Mouse (Mus musculus) forebrain, embryonic 12.5 days (tissue): ENCODE data around the gene Sertad2. TPM values are rescaled to one million over a fixed set of nuclear protein-coding genes. Genes with fewer than 3 reads are reported as not detected.
A peak's percentile ranks its signal among the peaks of the same experiment; 100 is the strongest.

Experiments used
- ATAC-seq: fragments of 200-750 bp; cut with Nextera tagmentation; 2 replicates; pipeline ENCODE4 v1.8.0; 2017; ENCODE audit warnings: moderate TSS enrichment; ENCODE audit not compliant: low FRiP score
- H3K27ac ChIP-seq: fragments of 300-500 bp; sonication (generic); 2 replicates; pipeline ENCODE4 v1.5.1; 2016; ENCODE audit warnings: mild to moderate bottlenecking
- H3K27me3 ChIP-seq: fragments of 300-500 bp; sonication (generic); 2 replicates; pipeline ENCODE4 v1.6.1; 2016; ENCODE audit warnings: mild to moderate bottlenecking
- H3K36me3 ChIP-seq: fragments of 300-500 bp; sonication (generic); replicated peaks from 2 replicates; pipeline ENCODE4 v1.6.1; 2016; ENCODE audit warnings: mild to moderate bottlenecking
- H3K4me1 ChIP-seq: fragments of 300-500 bp; sonication (generic); 2 replicates; pipeline ENCODE4 v1.6.1; 2016
- H3K4me2 ChIP-seq: fragments of 300-500 bp; sonication (generic); 2 replicates; pipeline ENCODE4 v1.6.1; 2016; ENCODE audit warnings: mild to moderate bottlenecking, moderate library complexity
- H3K4me3 ChIP-seq: fragments of 300-500 bp; sonication (generic); replicated peaks from 2 replicates; pipeline ENCODE4 v1.5.1; 2016; ENCODE audit warnings: mild to moderate bottlenecking
- H3K9ac ChIP-seq: fragments of 300-500 bp; sonication (generic); 2 replicates; pipeline ENCODE4 v1.6.1; 2016; ENCODE audit warnings: mild to moderate bottlenecking
- H3K9me3 ChIP-seq: fragments of 300-500 bp; sonication (generic); 2 replicates; pipeline ENCODE4 v1.6.1; 2016
- WGBS: fragments of 180-500 bp; shearing (Covaris S2); methylation state at CpG from one replicate; pipeline ENCODE4 v1.1.7; 2016; 5-methylcytosine and 5-hydroxymethylcytosine counted together
- polyA plus RNA-seq: library from polyadenylated mRNA; unstranded; fragments of >200 nt; fragmentation: Nextera tagmentation; extraction: Ambion mirVana; gene quantifications from 2 replicates; pipeline ENCODE4 v1.2.1, GENCODE M21; 2016

The Sertad2 gene
- polyA plus RNA-seq, 1 experiment from 2014 or later: 33.5 TPM

GRCm38 (mm10) chr11:20531992-20532881, 10.8 kb upstream of the Sertad2 start:
- peak overlapping the region; percentile 46; the same call in 1 of the 2 replicates for H3K27ac ChIP-seq
- peak overlapping the region; percentile 54 for H3K4me3 ChIP-seq
- H3K27me3 ChIP-seq: no peaks in the 10 kb centered on the region; the same call in 1 of the 2 replicates
- WGBS: under 1% methylated on average over 39 of the region's 42 CpGs
- H3K36me3 ChIP-seq: no peaks in the 10 kb centered on the region
- peak overlapping the region; percentile 88 for H3K4me2 ChIP-seq
- peak overlapping the region; percentile 62 for H3K9ac ChIP-seq
- ATAC-seq: peak; percentile 85
- H3K9me3 ChIP-seq: no peaks in the 10 kb centered on the region
- peaks cover 7% of the 10 kb centered on the region for H3K4me1 ChIP-seq

GRCm38 (mm10) chr11:20533231-20533630, 9.8 kb upstream of the Sertad2 start:
- Histone ChIP-seq H3K4me2 (no peak overlapping the region), H3K27ac (no peak overlapping the region), H3K4me3 (no peak overlapping the region), H3K9me3 (no peaks in the 10 kb centered on the region), H3K4me1 (peaks cover 7% of the 10 kb centered on the region), H3K9ac (no peak overlapping the region), H3K27me3 (no peaks in the 10 kb centered on the region; the same call in 1 of the 2 replicates), H3K36me3 (no peaks in the 10 kb centered on the region)
- WGBS: 82% methylated on average over 4 of the region's 4 CpGs
- no peak for ATAC-seq

GRCm38 (mm10) chr11:20537221-20537620, 5.8 kb upstream of the Sertad2 start:
- Histone ChIP-seq H3K4me3 (no peak overlapping the region), H3K4me2 (no peak overlapping the region), H3K9ac (no peak overlapping the region), H3K27ac (no peak overlapping the region), H3K36me3 (no peaks in the 10 kb centered on the region), H3K4me1 (peaks cover 2% of the 10 kb centered on the region; the same call in 1 of the 2 replicates), H3K27me3 (peaks cover 8% of the 10 kb centered on the region; the same call in 1 of the 2 replicates), H3K9me3 (no peaks in the 10 kb centered on the region)
- ATAC-seq: no peak
- whole genome bisulfite sequencing: 93% methylated on average over 3 of the region's 3 CpGs

GRCm38 (mm10) chr11:20538496-20538895, 4.6 kb upstream of the Sertad2 start:
- no peak for ATAC-seq
- no peak overlapping the region for H3K4me3 ChIP-seq
- H3K36me3 ChIP-seq: no peaks in the 10 kb centered on the region
- H3K9me3 ChIP-seq: no peaks in the 10 kb centered on the region
- H3K27ac ChIP-seq: no peak overlapping the region
- 84% methylated on average over 3 of the region's 3 CpGs for WGBS
- peaks cover 2% of the 10 kb centered on the region; the same call in 1 of the 2 replicates for H3K4me1 ChIP-seq
- H3K4me2 ChIP-seq: no peak overlapping the region
- peaks cover 8% of the 10 kb centered on the region; the same call in 1 of the 2 replicates for H3K27me3 ChIP-seq
- H3K9ac ChIP-seq: no peak overlapping the region

GRCm38 (mm10) chr11:20541280-20541679, 1.8 kb upstream of the Sertad2 start:
- Histone ChIP-seq H3K4me1 (peaks cover 15% of the 10 kb centered on the region), H3K27ac (no peak overlapping the region), H3K4me3 (no peak overlapping the region), H3K27me3 (peaks cover 15% of the 10 kb centered on the region; the same call in 1 of the 2 replicates), H3K9ac (no peak overlapping the region), H3K9me3 (no peaks in the 10 kb centered on the region), H3K4me2 (no peak overlapping the region), H3K36me3 (no peaks in the 10 kb centered on the region)
- 68% methylated on average over 3 of the region's 3 CpGs for WGBS
- no peak for ATAC-seq

- Histone ChIP-seq H3K36me3 (no peaks in the 10 kb centered on the region), H3K27me3 (peaks cover 15% of the 10 kb centered on the region; the same call in 1 of the 2 replicates), H3K27ac (peak overlapping the region; percentile 93), H3K4me2 (peak overlapping the region; percentile 67), H3K4me3 (peak overlapping the region; percentile 84), H3K9ac (peak overlapping the region; percentile 53), H3K4me1 (peaks cover 15% of the 10 kb centered on the region), H3K9me3 (no peaks in the 10 kb centered on the region)
- peak; percentile 0; the same call in 1 of the 2 replicates for ATAC-seq
- WGBS: under 1% methylated on average over 29 of the region's 29 CpGs
These were observed 937 bp upstream of the Sertad2 start for GRCm38 (mm10) chr11:20541995-20542637.

GRCm38 (mm10) chr11:20543453-20544120, 534 bp downstream of the Sertad2 start:
- Histone ChIP-seq H3K27ac (peak overlapping the region; percentile 93), H3K9ac (peak overlapping the region; percentile 88), H3K9me3 (no peaks in the 10 kb centered on the region), H3K4me1 (peaks cover 15% of the 10 kb centered on the region), H3K36me3 (no peaks in the 10 kb centered on the region), H3K27me3 (peaks cover 15% of the 10 kb centered on the region; the same call in 1 of the 2 replicates), H3K4me3 (peak overlapping the region; percentile 84), H3K4me2 (peak overlapping the region; percentile 67)
- ATAC-seq: peak; percentile 9; the same call in 1 of the 2 replicates
- under 1% methylated on average over 51 of the region's 51 CpGs for WGBS

GRCm38 (mm10) chr11:20544376-20544775, 1.3 kb downstream of the Sertad2 start:
- peaks cover 15% of the 10 kb centered on the region for H3K4me1 ChIP-seq
- H3K4me2 ChIP-seq: peak overlapping the region; percentile 67
- WGBS: 46% methylated on average over 8 of the region's 8 CpGs
- H3K9me3 ChIP-seq: no peaks in the 10 kb centered on the region
- no peak overlapping the region for H3K27ac ChIP-seq
- no peak overlapping the region for H3K9ac ChIP-seq
- H3K27me3 ChIP-seq: peaks cover 11% of the 10 kb centered on the region; the same call in 1 of the 2 replicates
- peak overlapping the region; percentile 84 for H3K4me3 ChIP-seq
- ATAC-seq: no peak
- no peaks in the 10 kb centered on the region for H3K36me3 ChIP-seq

- no peak overlapping the region for H3K4me3 ChIP-seq
- WGBS: 40% methylated on average over 3 of the region's 3 CpGs
- ATAC-seq: no peak
These were observed 1.9 kb downstream of the Sertad2 start for GRCm38 (mm10) chr11:20544801-20545515.

GRCm38 (mm10) chr11:20549481-20549880, 6.4 kb downstream of the Sertad2 start:
- no peaks in the 10 kb centered on the region for H3K36me3 ChIP-seq
- peaks cover 6% of the 10 kb centered on the region; the same call in 1 of the 2 replicates for H3K4me1 ChIP-seq
- H3K27ac ChIP-seq: no peak overlapping the region
- H3K4me3 ChIP-seq: no peak overlapping the region
- no peak overlapping the region for H3K9ac ChIP-seq
- ATAC-seq: no peak
- WGBS: 64% methylated on average over 2 of the region's 2 CpGs
- no peaks in the 10 kb centered on the region for H3K9me3 ChIP-seq
- 0 out of 2 replicates have a peak, but pooled peaks cover 6% of the 10 kb centered on the region for H3K27me3 ChIP-seq
- H3K4me2 ChIP-seq: no peak overlapping the region

More at GRCm38 (mm10) chr11:20544801-20545515, 1.9 kb downstream of the Sertad2 start:
- no peak overlapping the region for H3K9ac ChIP-seq
- H3K27me3 ChIP-seq: peaks cover 11% of the 10 kb centered on the region; the same call in 1 of the 2 replicates
- H3K36me3 ChIP-seq: no peaks in the 10 kb centered on the region
- H3K27ac ChIP-seq: no peak overlapping the region
- no peak overlapping the region for H3K4me2 ChIP-seq
- peaks cover 15% of the 10 kb centered on the region for H3K4me1 ChIP-seq
- H3K9me3 ChIP-seq: no peaks in the 10 kb centered on the region

GRCm38 (mm10) chr11:20550196-20550595, 7.1 kb downstream of the Sertad2 start:
- Histone ChIP-seq H3K27ac (no peak overlapping the region), H3K9me3 (no peaks in the 10 kb centered on the region), H3K4me2 (no peak overlapping the region), H3K4me3 (no peak overlapping the region), H3K27me3 (0 out of 2 replicates have a peak, but pooled peaks cover 3% of the 10 kb centered on the region), H3K9ac (no peak overlapping the region), H3K36me3 (no peaks in the 10 kb centered on the region), H3K4me1 (0 out of 2 replicates have a peak, but pooled peaks cover 2% of the 10 kb centered on the region)
- 55% methylated on average over 7 of the region's 7 CpGs for WGBS
- ATAC-seq: no peak
